Mouse (Mus musculus): ENCODE measurements around the gene Gzmb.

DNA sequence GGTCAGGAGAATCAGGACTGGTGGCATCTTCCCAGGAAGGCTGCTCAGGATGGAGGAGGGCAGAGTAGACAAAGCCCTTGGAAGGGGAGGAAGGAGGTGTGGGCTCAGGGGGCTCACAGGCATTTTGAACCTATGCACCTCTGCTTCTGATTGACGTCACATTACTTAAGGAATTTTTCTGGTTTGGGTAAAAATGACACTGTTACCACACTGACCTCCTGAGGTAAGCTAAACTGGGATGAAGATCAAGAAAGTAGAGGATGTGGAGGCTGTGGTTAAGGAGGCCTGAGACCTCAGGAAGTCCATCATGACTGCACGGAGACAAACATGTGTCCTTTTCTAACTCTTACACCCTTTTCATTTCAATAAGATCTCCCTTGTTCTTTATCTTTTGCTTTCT lies 27.5 kb downstream of the Gzmb start, which contains the start of gene Gzmc:
- no peak for TF ChIP-seq CTCF (IDR thresholded peaks at IDR 0.05)
- no peak for TF ChIP-seq EP300 (IDR thresholded peaks at IDR 0.05)

All from lung, postnatal 0 days (tissue).